Mouse (Mus musculus) ES-Bruce4 (cell line): Measurements from ENCODE around the gene Slc4a7.

Experiments
- CTCF ChIP-seq: IDR thresholded peaks from one replicate; pipeline ENCODE4 v1.8.1; 2011; ENCODE audit warnings: low read depth, low read length
- EP300 ChIP-seq: IDR thresholded peaks from 2 replicates; pipeline ENCODE4 v1.6.1; 2011; ENCODE audit warnings: low read depth, low read length; ENCODE audit not compliant: insufficient read depth

DNA sequence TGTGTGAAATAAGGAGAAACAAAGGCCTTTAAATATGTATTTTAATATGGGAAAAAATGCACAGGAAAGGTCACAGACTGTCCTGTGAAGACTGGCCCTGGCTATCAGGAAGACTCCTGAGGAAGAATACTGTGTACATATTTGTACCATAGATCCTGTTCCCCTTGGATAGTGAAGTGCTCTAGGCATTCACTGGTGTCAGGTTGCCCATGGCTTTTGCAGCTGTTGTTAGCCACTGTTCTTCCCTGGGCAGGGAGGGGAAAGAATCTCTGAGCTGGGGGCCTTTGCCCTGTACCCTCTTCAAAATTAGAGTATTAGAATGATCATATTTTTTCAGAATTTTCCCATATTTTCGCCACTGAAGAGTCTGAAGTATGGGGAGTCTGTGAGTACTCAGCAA, 131.4 kb downstream of the Slc4a7 start:
- TF ChIP-seq EP300 (no peak), CTCF (no peak)
